Mouse (Mus musculus) embryonic stem cell, embryonic (primary cell): Measurements from ENCODE around the gene Ccdc151.

Experiments used
- CTCF ChIA-PET, 4 experiments: fragments of 300-600 bp in 2 of 4; fragments of 350-600 bp in 2 of 4; sonication (Branson Sonifier 250); formaldehyde crosslinking; loops; one replicate each; lab custom pipeline; 2022; ENCODE audit warnings: inconsistent platforms in 2 of 4; lab: Charles Lee
- POLR2A ChIA-PET, 4 experiments: fragments of 300-600 bp in 2 of 4; fragments of 350-600 bp in 2 of 4; sonication (Branson Sonifier 250); formaldehyde crosslinking; loops; one replicate each; lab custom pipeline; 2022; ENCODE audit warnings: antibody characterized with exemption in 4 of 4, inconsistent platforms in 1 of 4; lab: Charles Lee

The Ccdc151 gene

GRCm38 (mm10) chr9:21977972-21978371 lies 24.5 kb downstream of the Ccdc151 start:
- POLR2A ChIA-PET = interaction anchor here in 2 of 4 experiments (0.7 to 3.7 kb wide), 6 partner anchors 13 to 210 kb away, joined by 3 to 21 read pairs (median 4); partner anchors contain the start of gene Zfp872 (in 1 of the 2)
- CTCF ChIA-PET = interaction anchor here in 3 of 4 experiments (0.6 to 2.6 kb wide), 11 partner anchors 14 to 178 kb away, joined by 3 to 18 read pairs (median 4); partner anchors contain the start of gene Pigyl (in 1 of the 3)

GRCm38 (mm10) chr9:21977331-21977730 lies 25.1 kb downstream of the Ccdc151 start:
- POLR2A ChIA-PET = interaction anchor here in 2 of 4 experiments (0.8 to 2.0 kb wide), 7 partner anchors 14 to 108 kb away, joined by 3 to 6 read pairs (median 4); partner anchors contain the start of genes Elavl3 (in 2 of the 2), Epor (in 2 of the 2) and Ecsit (in 1 of the 2)
- CTCF ChIA-PET = interaction anchor here in 1 of 4 experiments (1.7 kb wide), 1 partner anchor 77 kb away, joined by 7 read pairs; no protein-coding TSS in a partner anchor

GRCm38 (mm10) chr9:21976626-21977175 lies 25.7 kb downstream of the Ccdc151 start:
- POLR2A ChIA-PET = interaction anchor here in 2 of 4 experiments (0.8 to 2.0 kb wide), 14 partner anchors 9 to 109 kb away, joined by 3 to 6 read pairs (median 4); partner anchors contain the start of genes Elavl3 (in 2 of the 2), Epor (in 2 of the 2), Ecsit (in 1 of the 2) and Gm49318 (in 1 of the 2)

GRCm38 (mm10) chr9:21969304-21969703 lies 33.1 kb downstream of the Ccdc151 start:
- POLR2A ChIA-PET = interaction anchor here in 1 of 4 experiments (1.1 kb wide), 1 partner anchor 55 kb away, joined by 3 read pairs; no protein-coding TSS in a partner anchor
- CTCF ChIA-PET = no interaction called here

More at GRCm38 (mm10) chr9:21976626-21977175, 25.7 kb downstream of the Ccdc151 start:
- CTCF ChIA-PET = interaction anchor here in 2 of 4 experiments (0.6 to 1.7 kb wide), 3 partner anchors 78 to 179 kb away, joined by 3 to 7 read pairs (median 5); no protein-coding TSS in a partner anchor

GRCm38 (mm10) chr9:21968883-21969282 lies 33.6 kb downstream of the Ccdc151 start:
- ChIA-PET POLR2A (interaction anchor here in 1 of 4 experiments (0.5 to 1.1 kb wide), 2 partner anchors 56 to 107 kb away, joined by 3 read pairs; no protein-coding TSS in a partner anchor), CTCF (no interaction called here)

- ChIA-PET CTCF (interaction anchor here in 3 of 4 experiments (0.6 to 3.9 kb wide), 6 partner anchors 36 to 193 kb away, joined by 3 to 14 read pairs (median 4); partner anchors contain the start of genes Ccdc159 (in 1 of the 3) and Tmem205 (in 1 of the 3)), POLR2A (interaction anchor here in 3 of 4 experiments (0.6 to 2.3 kb wide), 14 partner anchors 9 to 353 kb away, joined by 3 to 7 read pairs (median 3); partner anchors contain the start of genes Ldlr (in 1 of the 3) and Pigyl (in 1 of the 3))
These were observed 39.0 kb downstream of the Ccdc151 start, which contains the start of gene Epor for GRCm38 (mm10) chr9:21963417-21963816. Gene Epor, minus strand, starts transcription at chr9:21963506.

- ChIA-PET CTCF (interaction anchor here (0.5 to 3.9 kb wide), 12 partner anchors 35 to 875 kb away, joined by 3 to 14 read pairs (median 4); partner anchors contain the start of genes Ccdc159 (in 1 of the 4) and Tmem205 (in 1 of the 4)), POLR2A (interaction anchor here (0.5 to 2.3 kb wide), 17 partner anchors 8 to 448 kb away, joined by 3 to 9 read pairs (median 4); partner anchors contain the start of genes 9530077C05Rik (in 1 of the 4), Ccdc159 (in 1 of the 4), Pigyl (in 1 of the 4) and Tmem205 (in 1 of the 4))
These were observed 39.9 kb downstream of the Ccdc151 start for GRCm38 (mm10) chr9:21962416-21963059.

GRCm38 (mm10) chr9:21962010-21962409 lies 40.4 kb downstream of the Ccdc151 start:
- ChIA-PET POLR2A (interaction anchor here in 2 of 4 experiments (0.5 to 2.3 kb wide), 15 partner anchors 9 to 449 kb away, joined by 3 to 9 read pairs (median 5); partner anchors contain the start of genes 9530077C05Rik (in 1 of the 2), Ccdc159 (in 1 of the 2), Pigyl (in 1 of the 2) and Tmem205 (in 1 of the 2)), CTCF (interaction anchor here (0.5 to 3.9 kb wide), 11 partner anchors 10 to 875 kb away, joined by 3 to 14 read pairs (median 4); no protein-coding TSS in a partner anchor)

GRCm38 (mm10) chr9:21961366-21961980 lies 41.0 kb downstream of the Ccdc151 start:
- POLR2A ChIA-PET = interaction anchor here in 3 of 4 experiments (0.5 to 2.3 kb wide), 18 partner anchors 9 to 449 kb away, joined by 3 to 9 read pairs (median 5); partner anchors contain the start of genes 9530077C05Rik (in 1 of the 3), Ccdc159 (in 1 of the 3), Pigyl (in 1 of the 3) and Tmem205 (in 1 of the 3)

GRCm38 (mm10) chr9:21960558-21961208 lies 41.8 kb downstream of the Ccdc151 start:
- ChIA-PET CTCF (interaction anchor here in 2 of 4 experiments (1.0 to 3.9 kb wide), 5 partner anchors 18 to 195 kb away, joined by 3 to 14 read pairs (median 4); partner anchors contain the start of genes Ccdc159 (in 1 of the 2) and Tmem205 (in 1 of the 2)), POLR2A (interaction anchor here in 3 of 4 experiments (0.5 to 2.1 kb wide), 13 partner anchors 12 to 450 kb away, joined by 3 to 9 read pairs (median 5); partner anchors contain the start of genes 9530077C05Rik (in 1 of the 3), Ccdc159 (in 1 of the 3), Pigyl (in 1 of the 3) and Tmem205 (in 1 of the 3))

More at GRCm38 (mm10) chr9:21961366-21961980, 41.0 kb downstream of the Ccdc151 start:
- CTCF ChIA-PET = interaction anchor here in 2 of 4 experiments (0.9 to 3.9 kb wide), 8 partner anchors 10 to 157 kb away, joined by 3 to 14 read pairs (median 4); partner anchors contain the start of genes Ccdc159 (in 1 of the 2) and Tmem205 (in 1 of the 2)

GRCm38 (mm10) chr9:21960135-21960534 lies 42.3 kb downstream of the Ccdc151 start:
- ChIA-PET CTCF (interaction anchor here in 2 of 4 experiments (1.0 to 1.4 kb wide), 4 partner anchors 18 to 195 kb away, joined by 3 to 4 read pairs (median 4); partner anchors contain the start of genes Ccdc159 (in 1 of the 2) and Tmem205 (in 1 of the 2)), POLR2A (interaction anchor here in 3 of 4 experiments (0.5 to 2.1 kb wide), 9 partner anchors 11 to 196 kb away, joined by 3 to 9 read pairs (median 6); partner anchors contain the start of genes Ccdc159 (in 1 of the 3), Pigyl (in 1 of the 3) and Tmem205 (in 1 of the 3))

- POLR2A ChIA-PET = interaction anchor here in 2 of 4 experiments (0.9 to 1.7 kb wide), 4 partner anchors 12 to 95 kb away, joined by 3 to 6 read pairs (median 3); no protein-coding TSS in a partner anchor
These were observed 43.2 kb downstream of the Ccdc151 start for GRCm38 (mm10) chr9:21959244-21959643.

GRCm38 (mm10) chr9:21958372-21958771 lies 44.1 kb downstream of the Ccdc151 start:
- CTCF ChIA-PET = interaction anchor here in 2 of 4 experiments (0.5 to 1.3 kb wide), 3 partner anchors 134 to 138 kb away, joined by 3 read pairs; no protein-coding TSS in a partner anchor
- POLR2A ChIA-PET = interaction anchor here in 2 of 4 experiments (0.7 to 1.7 kb wide), 8 partner anchors 12 to 232 kb away, joined by 3 to 6 read pairs (median 4); partner anchors contain the start of genes Ccdc159 (in 1 of the 2) and Tmem205 (in 1 of the 2)

More at GRCm38 (mm10) chr9:21959244-21959643, 43.2 kb downstream of the Ccdc151 start:
- CTCF ChIA-PET = interaction anchor here in 2 of 4 experiments (0.7 to 1.3 kb wide), 2 partner anchors 137 to 170 kb away, joined by 3 read pairs; no protein-coding TSS in a partner anchor

GRCm38 (mm10) chr9:21955570-21956281 lies 46.7 kb downstream of the Ccdc151 start, which contains the start of gene Swsap1:
Gene Swsap1, plus strand, starts transcription at chr9:21955755.
- POLR2A ChIA-PET = interaction anchor here in 3 of 4 experiments (0.5 to 1.6 kb wide), 16 partner anchors 20 to 574 kb away, joined by 3 to 10 read pairs (median 4); partner anchors contain the start of genes Ccdc159 (in 2 of the 3), Tmem205 (in 2 of the 3) and Ldlr (in 1 of the 3)
- CTCF ChIA-PET = interaction anchor here in 3 of 4 experiments (0.6 to 1.1 kb wide), 7 partner anchors 11 to 200 kb away, joined by 3 to 4 read pairs (median 3); partner anchors contain the start of gene Rab3d (in 1 of the 3)
